Mouse (Mus musculus): Measurements from ENCODE around the gene Evi2.

- TF ChIP-seq POLR2A (IDR thresholded peaks at IDR 0.05; ENCODE audit: borderline replicate concordance, insufficient read depth, low read length) (no peak), CTCF (IDR thresholded peaks at IDR 0.05; ENCODE audit: borderline replicate concordance, insufficient read depth, low read depth, low read length) (no peak)
Observed at GRCm38 (mm10) chr11:79566947-79567346, 36.6 kb upstream of the Evi2 start.

Data from cerebellum, adult 2 months (tissue).